Mouse (Mus musculus): ENCODE measurements around the gene Arid3a. TPM values are rescaled to one million over a fixed set of nuclear protein-coding genes. Genes with fewer than 3 reads are reported as not detected.
A peak's percentile ranks its signal among the peaks of the same experiment; 100 is the strongest.

Gene Arid3a
- total and polyA plus RNA-seq, 3 experiments: 11.8 to 17.2 TPM; not detected in 1

DNA sequence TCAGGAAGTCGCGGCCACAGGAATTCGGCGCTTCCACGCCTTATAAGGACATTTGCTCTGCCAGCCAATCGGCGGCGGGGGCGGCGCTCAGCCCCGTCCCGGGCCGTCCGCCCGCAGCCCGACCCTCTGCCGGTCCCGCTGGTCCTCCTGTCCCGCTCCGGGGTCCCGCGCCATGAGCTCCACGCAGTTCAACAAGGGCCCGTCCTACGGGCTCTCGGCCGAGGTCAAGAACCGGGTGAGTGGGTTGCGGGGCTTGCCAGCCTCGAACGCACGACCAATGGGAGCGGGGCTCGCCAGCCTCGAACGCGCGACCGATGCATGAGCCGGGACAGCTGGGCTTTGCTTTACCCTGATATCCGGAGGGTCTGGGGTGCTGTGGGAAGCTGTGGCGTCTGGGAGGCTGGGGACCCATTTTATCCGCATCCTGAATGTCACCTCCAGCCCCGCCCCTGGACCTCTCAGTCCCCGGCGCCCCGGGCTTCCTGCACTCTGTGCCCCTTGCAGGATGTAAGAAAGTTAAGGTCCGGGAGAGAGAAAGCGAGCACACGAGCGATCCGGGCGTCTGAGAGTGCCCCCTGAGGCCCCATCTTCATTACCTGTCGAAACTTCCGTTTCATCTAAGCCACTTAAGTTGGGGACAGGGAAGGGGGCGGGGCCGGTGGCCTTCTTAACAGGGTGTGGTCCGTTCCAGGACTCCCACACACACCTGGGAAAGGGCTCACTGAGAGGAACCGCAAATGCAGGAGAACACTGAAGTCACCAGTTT, 61.8 kb downstream of the Arid3a start, which contains the start of gene Cnn2:
Gene Cnn2, plus strand, starts transcription at position 79 of the 766 bp plus-strand sequence.
- Histone ChIP-seq H3K36me3 (ENCODE audit: control insufficient read depth in 1 of 2, insufficient read depth in 2 of 2, low read length in 2 of 2) (no peaks in the 10 kb centered on the region), H3K27ac (ENCODE audit: control insufficient read depth, low read depth, low read length) (peak within 1 kb of the TSS; percentile 3), H3K79me2 (ENCODE audit: control insufficient read depth, insufficient read depth, low read length, poor library complexity) (peaks cover 3% of the 10 kb centered on the region), H3K27me3 (ENCODE audit: control insufficient read depth in 1 of 2, insufficient read depth in 2 of 2, low read length in 2 of 2) (no peaks in the 10 kb centered on the region), H3K9me3 (replicated peaks; ENCODE audit: insufficient read depth, low read length) (no peaks in the 10 kb centered on the region), H3K9ac (ENCODE audit: control insufficient read depth, low read depth, low read length, poor library complexity, severe bottlenecking) (peak within 1 kb of the TSS; percentile 74), H3K4me1 (ENCODE audit: control insufficient read depth in 1 of 2, insufficient read depth in 2 of 2, low read length in 2 of 2) (peaks cover 0 to 9% of the 10 kb centered on the region in 2 experiments; a peak in 2 of 4 replicates), H3K4me3 (ENCODE audit: control insufficient read depth in 1 of 2, insufficient read depth in 1 of 2, low read depth in 2 of 2, low read length in 2 of 2) (peak within 1 kb of the TSS; percentile 69 to 85)
- DNase-seq (ENCODE audit: low read depth, low spot score): peak; percentile 64
- TF ChIP-seq POLR2A (IDR thresholded peaks at IDR 0.05; ENCODE audit: control insufficient read depth in 1 of 2, insufficient read depth in 1 of 2, low read depth in 1 of 2, low read length in 2 of 2, poor library complexity in 1 of 2) (0 out of 4 replicates have a peak, but pooled peaks of 1 of the 2 experiments have one; percentile 42), POLR2AphosphoS2 (IDR thresholded peaks at IDR 0.05; ENCODE audit: low read length) (no peak), GATA1 (IDR thresholded peaks at IDR 0.05; ENCODE audit: low read depth, low read length) (no peak), RAD21 (IDR thresholded peaks at IDR 0.05; ENCODE audit: low read depth, low read length) (no peak), ZMIZ1 (IDR thresholded peaks at IDR 0.05; ENCODE audit: low read depth, low read length) (no peak), E2F4 (IDR thresholded peaks at IDR 0.05; ENCODE audit: borderline replicate concordance, low read depth, low read length) (no peak), KAT2A (conservative IDR thresholded peaks at IDR 0.05; ENCODE audit: low read depth, low read length) (no peak), ZC3H11A (IDR thresholded peaks at IDR 0.05; ENCODE audit: low read depth, low read length) (no peak), BHLHE40 (IDR thresholded peaks at IDR 0.05; ENCODE audit: borderline replicate concordance, low read depth, low read length) (no peak), TCF12 (IDR thresholded peaks at IDR 0.05; ENCODE audit: low read depth, low read length) (no peak), MAX (IDR thresholded peaks at IDR 0.05; ENCODE audit: low read length) (no peak), MYB (IDR thresholded peaks at IDR 0.05; ENCODE audit: low read depth, low read length) (no peak), CHD2 (IDR thresholded peaks at IDR 0.05; ENCODE audit: low read length) (no peak), GABPA (IDR thresholded peaks at IDR 0.05; ENCODE audit: low read depth, low read length) (no peak), ELF1 (IDR thresholded peaks at IDR 0.05; ENCODE audit: low read depth, low read length) (no peak), MEF2A (IDR thresholded peaks at IDR 0.05; ENCODE audit: extremely low read depth, insufficient replicate concordance, low read depth, low read length, poor library complexity, severe bottlenecking) (0 out of 2 replicates have a peak, but pooled peaks have one; percentile 16), CTCF (IDR thresholded peaks at IDR 0.05 in 2 of 3, conservative IDR thresholded peaks at IDR 0.05 in 1 of 3; ENCODE audit: control insufficient read depth in 1 of 3, insufficient read depth in 1 of 3, low read depth in 2 of 3, low read length in 3 of 3, poor library complexity in 1 of 3, severe bottlenecking in 1 of 3) (no peak), RCOR1 (IDR thresholded peaks at IDR 0.05; ENCODE audit: low read depth, low read length) (no peak), MXI1 (IDR thresholded peaks at IDR 0.05; ENCODE audit: low read depth, low read length) (0 out of 2 replicates have a peak, but pooled peaks have one; percentile 40), NRF1 (IDR thresholded peaks at IDR 0.05; ENCODE audit: insufficient read depth, low read depth, low read length, poor library complexity, severe bottlenecking) (no peak), JUND (IDR thresholded peaks at IDR 0.05; ENCODE audit: low read depth, low read length) (no peak), MAZ (IDR thresholded peaks at IDR 0.05; ENCODE audit: low read depth, low read length) (peak; percentile 23; the same call in 1 of the 2 replicates), ETS1 (IDR thresholded peaks at IDR 0.05; ENCODE audit: low read depth, low read length) (no peak), TAL1 (IDR thresholded peaks at IDR 0.05; ENCODE audit: low read length) (no peak), ZKSCAN1 (IDR thresholded peaks at IDR 0.05; ENCODE audit: low read depth, low read length) (no peak), ZNF384 (IDR thresholded peaks at IDR 0.05; ENCODE audit: low read depth, low read length) (no peak), POLR2AphosphoS5 (IDR thresholded peaks at IDR 0.05; ENCODE audit: borderline replicate concordance, low read depth, low read length) (no peak), SIN3A (IDR thresholded peaks at IDR 0.05; ENCODE audit: low read length) (0 out of 2 replicates have a peak, but pooled peaks have one; percentile 17), USF1 (IDR thresholded peaks at IDR 0.05; ENCODE audit: low read depth, low read length) (no peak), TBP (IDR thresholded peaks at IDR 0.05; ENCODE audit: low read depth, low read length) (no peak), HCFC1 (IDR thresholded peaks at IDR 0.05; ENCODE audit: low read depth, low read length) (0 out of 2 replicates have a peak, but pooled peaks have one; percentile 12), UBTF (IDR thresholded peaks at IDR 0.05; ENCODE audit: borderline replicate concordance, insufficient read depth, low read depth, low read length) (no peak), CHD1 (IDR thresholded peaks at IDR 0.05; ENCODE audit: low read depth, low read length) (no peak), MAFK (IDR thresholded peaks at IDR 0.05; ENCODE audit: borderline replicate concordance, low read depth, low read length) (no peak), EP300 (IDR thresholded peaks at IDR 0.05; ENCODE audit: low read depth in 1 of 2, low read length in 2 of 2) (no peak)
